Comparison of ENCODE assay signal across 8 mouse cellular contexts in the genomic region with DNA sequence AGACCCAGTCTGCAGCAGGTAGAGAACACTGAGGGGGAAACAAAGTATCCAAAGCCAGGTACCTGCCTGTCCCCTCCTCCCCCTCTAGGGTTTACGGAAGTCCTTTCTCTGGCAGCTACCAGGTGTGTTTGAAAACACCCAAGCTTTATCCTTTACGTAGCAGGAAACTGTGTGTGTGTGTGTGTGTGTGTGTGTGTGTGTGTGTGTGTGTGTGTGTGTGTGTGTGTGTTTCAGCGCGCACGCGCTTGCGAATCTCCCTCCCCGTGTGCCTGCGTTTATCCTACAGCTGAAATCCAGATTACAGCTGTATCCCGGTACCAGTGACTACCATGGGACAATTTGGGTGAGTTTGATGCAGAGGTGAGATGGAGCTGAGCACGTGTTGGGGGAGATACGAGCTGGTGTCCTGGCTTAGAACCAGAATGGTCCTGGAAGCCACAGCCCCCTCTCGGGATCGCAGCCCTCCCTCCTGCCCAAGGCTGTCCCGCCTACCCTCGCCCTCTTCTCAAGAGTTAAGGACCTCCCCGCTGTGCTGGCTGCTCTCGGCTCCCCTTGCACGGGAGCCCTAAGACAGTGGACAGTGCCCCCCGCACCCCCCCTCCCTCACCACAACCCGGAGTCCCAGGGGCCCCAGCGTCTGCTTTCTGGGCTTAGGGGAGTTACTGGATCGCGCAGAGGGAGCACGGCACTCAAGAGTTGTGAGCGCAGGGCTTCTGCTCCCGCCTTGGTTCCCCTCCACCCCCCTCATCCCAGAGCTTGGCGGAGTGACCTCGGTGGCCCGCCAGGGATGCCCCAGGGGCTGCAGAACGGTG.
A peak's percentile ranks its signal among the peaks of the same experiment; 100 is the strongest.
DNase-seq lines count a peak whose midpoint lies in the region; ATAC-seq and TF ChIP-seq lines count a peak whose summit lies in the region.

No protein-coding gene starts in this region.

- no peak for TF ChIP-seq CTCF in ES-Bruce4 (IDR thresholded peaks at IDR 0.05; ENCODE audit: low read depth, low read length)
- TF ChIP-seq CTCF in forebrain, postnatal 0 days (IDR thresholded peaks at IDR 0.05; ENCODE audit: low read depth): no peak
- no peak for TF ChIP-seq CTCF in liver, postnatal 0 days (IDR thresholded peaks at IDR 0.05; ENCODE audit: low read depth)
- no peak for TF ChIP-seq CTCF in stomach, postnatal 0 days (IDR thresholded peaks at IDR 0.05; ENCODE audit: low read depth)

- peak overlapping the region; percentile 58 for H3K9ac ChIP-seq in ES-Bruce4 (ENCODE audit: low read depth, poor library complexity, severe bottlenecking)
- H3K9ac ChIP-seq in forebrain, postnatal 0 days: no peak overlapping the region
- no peak overlapping the region for H3K9ac ChIP-seq in liver, postnatal 0 days (replicated peaks)
- H3K9ac ChIP-seq in stomach, postnatal 0 days (ENCODE audit: low read length): peak overlapping the region; percentile 55

- H3K27me3 ChIP-seq in heart, embryonic 10.5 days (ENCODE audit: insufficient read depth, poor library complexity, severe bottlenecking): peaks cover 29% of the 10 kb centered on the region
- no peaks in the 10 kb centered on the region for H3K27me3 ChIP-seq in ES-Bruce4 (ENCODE audit: control insufficient read depth, insufficient read depth, low read length, poor library complexity, severe bottlenecking)
- H3K27me3 ChIP-seq in forebrain, postnatal 0 days (ENCODE audit: insufficient read depth, low read length): no peaks in the 10 kb centered on the region
- no peaks in the 10 kb centered on the region for H3K27me3 ChIP-seq in liver, postnatal 0 days (ENCODE audit: insufficient read depth, low read length)
- H3K27me3 ChIP-seq in stomach, postnatal 0 days (ENCODE audit: control insufficient read depth, insufficient read depth, low read length): no peaks in the 10 kb centered on the region

- H3K36me3 ChIP-seq in heart, embryonic 10.5 days: no peaks in the 10 kb centered on the region
- H3K36me3 ChIP-seq in ES-Bruce4 (ENCODE audit: control insufficient read depth, insufficient read depth, low read length, poor library complexity, severe bottlenecking): no peaks in the 10 kb centered on the region
- H3K36me3 ChIP-seq in forebrain, postnatal 0 days (ENCODE audit: insufficient read depth): no peaks in the 10 kb centered on the region
- no peaks in the 10 kb centered on the region for H3K36me3 ChIP-seq in liver, postnatal 0 days (replicated peaks; ENCODE audit: insufficient read depth, low read length)
- H3K36me3 ChIP-seq in stomach, postnatal 0 days (ENCODE audit: control insufficient read depth, insufficient read depth, low read length): no peaks in the 10 kb centered on the region

- peak overlapping the region; percentile 53 for H3K4me2 ChIP-seq in forebrain, postnatal 0 days (ENCODE audit: low read depth)
- H3K4me2 ChIP-seq in liver, postnatal 0 days (ENCODE audit: low read depth, low read length): peak overlapping the region; percentile 59
- H3K4me2 ChIP-seq in stomach, postnatal 0 days (replicated peaks; ENCODE audit: low read depth): peak overlapping the region; percentile 82

- H3K4me3 ChIP-seq in heart, embryonic 10.5 days: peak overlapping the region; percentile 64
- H3K4me3 ChIP-seq in ES-Bruce4 (ENCODE audit: low read depth, low read length): peak overlapping the region; percentile 71
- H3K4me3 ChIP-seq in forebrain, postnatal 0 days (ENCODE audit: low read depth, low read length): peak overlapping the region; percentile 23
- H3K4me3 ChIP-seq in liver, postnatal 0 days (ENCODE audit: low read depth, low read length): peak overlapping the region; percentile 20; the same call in 1 of the 2 replicates
- H3K4me3 ChIP-seq in stomach, postnatal 0 days (ENCODE audit: low read depth, low read length): peak overlapping the region; percentile 42

- peak; percentile 56 for ATAC-seq in forebrain, postnatal 0 days
- no peak for ATAC-seq in liver, postnatal 0 days
- peak; percentile 68 for ATAC-seq in stomach, postnatal 0 days (ENCODE audit: low FRiP score, low TSS enrichment)

- WGBS in heart, embryonic 10.5 days: 1% methylated on average over 31 of the region's 31 CpGs
- WGBS in forebrain, postnatal 0 days: 4% methylated on average over 31 of the region's 31 CpGs
- 6% methylated on average over 31 of the region's 31 CpGs for WGBS in liver, postnatal 0 days (ENCODE audit: insufficient replicate concordance)
- WGBS in stomach, postnatal 0 days: 4% methylated on average over 28 of the region's 31 CpGs

- no peak for TF ChIP-seq POLR2A in ES-Bruce4 (IDR thresholded peaks at IDR 0.05; ENCODE audit: insufficient read depth, low read length)

- peaks cover 42% of the 10 kb centered on the region for H3K4me1 ChIP-seq in heart, embryonic 10.5 days
- H3K4me1 ChIP-seq in ES-Bruce4 (ENCODE audit: control insufficient read depth, insufficient read depth, low read length): no peaks in the 10 kb centered on the region
- H3K4me1 ChIP-seq in forebrain, postnatal 0 days (ENCODE audit: insufficient read depth): peaks cover 9% of the 10 kb centered on the region; the same call in 1 of the 2 replicates
- H3K4me1 ChIP-seq in liver, postnatal 0 days (ENCODE audit: insufficient read depth): peaks cover 3% of the 10 kb centered on the region; the same call in 1 of the 2 replicates
- H3K4me1 ChIP-seq in stomach, postnatal 0 days (replicated peaks; ENCODE audit: control insufficient read depth, insufficient read depth): no peaks in the 10 kb centered on the region

- peak overlapping the region; percentile 72 for H3K27ac ChIP-seq in heart, embryonic 10.5 days
- H3K27ac ChIP-seq in ES-Bruce4 (ENCODE audit: insufficient read depth, low read length): no peak overlapping the region
- no peak overlapping the region for H3K27ac ChIP-seq in forebrain, postnatal 0 days (ENCODE audit: low read depth, low read length)
- H3K27ac ChIP-seq in liver, postnatal 0 days (ENCODE audit: low read depth): no peak overlapping the region
- no peak overlapping the region for H3K27ac ChIP-seq in stomach, postnatal 0 days (replicated peaks)

- TF ChIP-seq EP300 in ES-Bruce4 (IDR thresholded peaks at IDR 0.05; ENCODE audit: insufficient read depth, low read depth, low read length): no peak
- TF ChIP-seq EP300 in liver, postnatal 0 days (IDR thresholded peaks at IDR 0.05; ENCODE audit: low read depth): no peak
- no peak for TF ChIP-seq EP300 in stomach, postnatal 0 days (optimal IDR thresholded peaks at IDR 0.05)

- H3K9me3 ChIP-seq in heart, embryonic 10.5 days: no peaks in the 10 kb centered on the region
- no peaks in the 10 kb centered on the region for H3K9me3 ChIP-seq in ES-Bruce4 (replicated peaks; ENCODE audit: control insufficient read depth, insufficient read depth, low read length, poor library complexity, severe bottlenecking)
- H3K9me3 ChIP-seq in forebrain, postnatal 0 days (ENCODE audit: low read length): no peaks in the 10 kb centered on the region
- no peaks in the 10 kb centered on the region for H3K9me3 ChIP-seq in liver, postnatal 0 days (ENCODE audit: low read length)
- H3K9me3 ChIP-seq in stomach, postnatal 0 days (ENCODE audit: control insufficient read depth, low read length): no peaks in the 10 kb centered on the region

- DNase-seq in heart, embryonic 10.5 days (ENCODE audit: low spot score): no peak
- DNase-seq in heart, adult 18-20 months: no peak
- DNase-seq in forebrain, postnatal 0 days: peak; percentile 34
- DNase-seq in liver, postnatal 0 days: peak; percentile 27
- DNase-seq in stomach, postnatal 0 days (ENCODE audit: low spot score): peak; percentile 66
- no peak for DNase-seq in MN1 (ENCODE audit: low spot score)
- no peak for DNase-seq in left cerebral cortex, adult 9 months (ENCODE audit: low spot score in 2 of 2)

Comparison
In these comparisons a context has a peak if more than half of its experiments do, and no peak if none do; other contexts are left out.
1. DNase-seq: peak in forebrain, postnatal 0 days (single experiment), liver, postnatal 0 days (single experiment) and stomach, postnatal 0 days (single experiment); none in heart, embryonic 10.5 days (single experiment), heart, adult 18-20 months (0 of 2), MN1 (single experiment) and left cerebral cortex, adult 9 months (0 of 2).
2. H3K4me3 ChIP-seq: peak in every context shown above with its lines; median percentile 71 in ES-Bruce4; 64 in heart, embryonic 10.5 days; 42 in stomach, postnatal 0 days; 23 in forebrain, postnatal 0 days; 20 in liver, postnatal 0 days.
3. H3K9ac ChIP-seq: peak in ES-Bruce4 (single experiment) and stomach, postnatal 0 days (single experiment); none in forebrain, postnatal 0 days (single experiment) and liver, postnatal 0 days (single experiment).
4. Peak in every context shown above with its lines, with median percentiles within 50 percentile points of each other: H3K4me2 ChIP-seq.